Mouse (Mus musculus): Measurements from ENCODE around the gene Apbb1ip. TPM values are rescaled to one million over a fixed set of nuclear protein-coding genes. Genes with fewer than 3 reads are reported as not detected.

Apbb1ip gene
- polyA plus RNA-seq, 1 experiment from 2014 or later, result 2.2 TPM

GRCm38 (mm10) chr2:22782057-22782456 lies 8.2 kb downstream of the Apbb1ip start:
- no peak overlapping the region for H3K4me3 ChIP-seq (replicated peaks; ENCODE audit: low read length)
- no peaks in the 10 kb centered on the region for H3K27me3 ChIP-seq (ENCODE audit: control insufficient read depth, insufficient read depth, low read length)
- H3K27ac ChIP-seq (ENCODE audit: low read length), result no peak overlapping the region
- no peaks in the 10 kb centered on the region for H3K36me3 ChIP-seq (ENCODE audit: control insufficient read depth, insufficient read depth, low read length)
- no peak for ATAC-seq (ENCODE audit: insufficient read depth, low FRiP score)
- no peak overlapping the region for H3K9ac ChIP-seq (ENCODE audit: low read length)
- WGBS, result 60% methylated on average over 3 of the region's 3 CpGs
- no peak overlapping the region for H3K4me2 ChIP-seq (ENCODE audit: low read depth, low read length)
- 0 out of 2 replicates have a peak, but pooled peaks cover 3% of the 10 kb centered on the region for H3K4me1 ChIP-seq (ENCODE audit: control insufficient read depth, insufficient read depth, low read length)
- no peaks in the 10 kb centered on the region for H3K9me3 ChIP-seq (replicated peaks; ENCODE audit: control insufficient read depth, low read length)

GRCm38 (mm10) chr2:22783137-22783638 lies 9.3 kb downstream of the Apbb1ip start:
- 68% methylated on average over 2 of the region's 2 CpGs for WGBS
- Histone ChIP-seq H3K27me3 (ENCODE audit: control insufficient read depth, insufficient read depth, low read length) (no peaks in the 10 kb centered on the region), H3K9me3 (replicated peaks; ENCODE audit: control insufficient read depth, low read length) (no peaks in the 10 kb centered on the region), H3K9ac (ENCODE audit: low read length) (no peak overlapping the region), H3K4me1 (ENCODE audit: control insufficient read depth, insufficient read depth, low read length) (0 out of 2 replicates have a peak, but pooled peaks cover 3% of the 10 kb centered on the region), H3K4me2 (ENCODE audit: low read depth, low read length) (no peak overlapping the region), H3K36me3 (ENCODE audit: control insufficient read depth, insufficient read depth, low read length) (no peaks in the 10 kb centered on the region), H3K27ac (ENCODE audit: low read length) (no peak overlapping the region), H3K4me3 (replicated peaks; ENCODE audit: low read length) (no peak overlapping the region)
- ATAC-seq (ENCODE audit: insufficient read depth, low FRiP score), result no peak

GRCm38 (mm10) chr2:22784186-22784585 lies 10.3 kb downstream of the Apbb1ip start:
- H3K4me1 ChIP-seq (ENCODE audit: control insufficient read depth, insufficient read depth, low read length), result 0 out of 2 replicates have a peak, but pooled peaks cover 3% of the 10 kb centered on the region
- no peak overlapping the region for H3K9ac ChIP-seq (ENCODE audit: low read length)
- no peak overlapping the region for H3K27ac ChIP-seq (ENCODE audit: low read length)
- no peak for ATAC-seq (ENCODE audit: insufficient read depth, low FRiP score)
- H3K9me3 ChIP-seq (replicated peaks; ENCODE audit: control insufficient read depth, low read length), result no peaks in the 10 kb centered on the region
- no peak overlapping the region for H3K4me2 ChIP-seq (ENCODE audit: low read depth, low read length)
- H3K4me3 ChIP-seq (replicated peaks; ENCODE audit: low read length), result no peak overlapping the region
- 78% methylated on average over 3 of the region's 3 CpGs for WGBS
- H3K27me3 ChIP-seq (ENCODE audit: control insufficient read depth, insufficient read depth, low read length), result no peaks in the 10 kb centered on the region
- no peaks in the 10 kb centered on the region for H3K36me3 ChIP-seq (ENCODE audit: control insufficient read depth, insufficient read depth, low read length)

- Histone ChIP-seq H3K9ac (ENCODE audit: low read length) (no peak overlapping the region), H3K27ac (ENCODE audit: low read length) (no peak overlapping the region), H3K9me3 (replicated peaks; ENCODE audit: control insufficient read depth, low read length) (no peaks in the 10 kb centered on the region), H3K36me3 (ENCODE audit: control insufficient read depth, insufficient read depth, low read length) (no peaks in the 10 kb centered on the region), H3K4me1 (ENCODE audit: control insufficient read depth, insufficient read depth, low read length) (0 out of 2 replicates have a peak, but pooled peaks cover 3% of the 10 kb centered on the region), H3K4me3 (replicated peaks; ENCODE audit: low read length) (no peak overlapping the region), H3K4me2 (ENCODE audit: low read depth, low read length) (no peak overlapping the region), H3K27me3 (ENCODE audit: control insufficient read depth, insufficient read depth, low read length) (no peaks in the 10 kb centered on the region)
- ATAC-seq (ENCODE audit: insufficient read depth, low FRiP score), result no peak
- WGBS, result 56% methylated on average over 1 of the region's 1 CpGs
These were observed 10.9 kb downstream of the Apbb1ip start for GRCm38 (mm10) chr2:22784771-22785170.

GRCm38 (mm10) chr2:22788658-22789057 lies 14.8 kb downstream of the Apbb1ip start:
- Histone ChIP-seq H3K36me3 (ENCODE audit: control insufficient read depth, insufficient read depth, low read length) (no peaks in the 10 kb centered on the region), H3K4me1 (ENCODE audit: control insufficient read depth, insufficient read depth, low read length) (no peaks in the 10 kb centered on the region), H3K9me3 (replicated peaks; ENCODE audit: control insufficient read depth, low read length) (no peaks in the 10 kb centered on the region), H3K4me2 (ENCODE audit: low read depth, low read length) (no peak overlapping the region), H3K27me3 (ENCODE audit: control insufficient read depth, insufficient read depth, low read length) (no peaks in the 10 kb centered on the region), H3K4me3 (replicated peaks; ENCODE audit: low read length) (no peak overlapping the region), H3K27ac (ENCODE audit: low read length) (no peak overlapping the region), H3K9ac (ENCODE audit: low read length) (no peak overlapping the region)
- 88% methylated on average over 2 of the region's 2 CpGs for WGBS
- ATAC-seq (ENCODE audit: insufficient read depth, low FRiP score), result no peak

- Histone ChIP-seq H3K36me3 (ENCODE audit: control insufficient read depth, insufficient read depth, low read length) (no peaks in the 10 kb centered on the region), H3K4me1 (ENCODE audit: control insufficient read depth, insufficient read depth, low read length) (no peaks in the 10 kb centered on the region), H3K27ac (ENCODE audit: low read length) (no peak overlapping the region), H3K27me3 (ENCODE audit: control insufficient read depth, insufficient read depth, low read length) (no peaks in the 10 kb centered on the region), H3K9ac (ENCODE audit: low read length) (no peak overlapping the region), H3K4me3 (replicated peaks; ENCODE audit: low read length) (no peak overlapping the region), H3K9me3 (replicated peaks; ENCODE audit: control insufficient read depth, low read length) (no peaks in the 10 kb centered on the region), H3K4me2 (ENCODE audit: low read depth, low read length) (no peak overlapping the region)
- WGBS, result 54% methylated on average over 1 of the region's 1 CpGs
- no peak for ATAC-seq (ENCODE audit: insufficient read depth, low FRiP score)
These were observed 15.7 kb downstream of the Apbb1ip start for GRCm38 (mm10) chr2:22789576-22789975.

- Histone ChIP-seq H3K9ac (ENCODE audit: low read length) (no peak overlapping the region), H3K27me3 (ENCODE audit: control insufficient read depth, insufficient read depth, low read length) (no peaks in the 10 kb centered on the region), H3K4me2 (ENCODE audit: low read depth, low read length) (no peak overlapping the region), H3K27ac (ENCODE audit: low read length) (no peak overlapping the region), H3K9me3 (replicated peaks; ENCODE audit: control insufficient read depth, low read length) (0 out of 2 replicates have a peak, but pooled peaks cover 4% of the 10 kb centered on the region), H3K36me3 (ENCODE audit: control insufficient read depth, insufficient read depth, low read length) (no peaks in the 10 kb centered on the region), H3K4me3 (replicated peaks; ENCODE audit: low read length) (no peak overlapping the region), H3K4me1 (ENCODE audit: control insufficient read depth, insufficient read depth, low read length) (no peaks in the 10 kb centered on the region)
- ATAC-seq (ENCODE audit: insufficient read depth, low FRiP score), result no peak
- WGBS, result 14% methylated on average over 1 of the region's 1 CpGs
These were observed 16.5 kb downstream of the Apbb1ip start for GRCm38 (mm10) chr2:22790435-22790834.

- H3K36me3 ChIP-seq (ENCODE audit: control insufficient read depth, insufficient read depth, low read length), result no peaks in the 10 kb centered on the region
- ATAC-seq (ENCODE audit: insufficient read depth, low FRiP score), result no peak
- 0 out of 2 replicates have a peak, but pooled peaks cover 9% of the 10 kb centered on the region for H3K9me3 ChIP-seq (replicated peaks; ENCODE audit: control insufficient read depth, low read length)
- H3K4me2 ChIP-seq (ENCODE audit: low read depth, low read length), result no peak overlapping the region
- H3K9ac ChIP-seq (ENCODE audit: low read length), result no peak overlapping the region
- no peak overlapping the region for H3K27ac ChIP-seq (ENCODE audit: low read length)
- no peaks in the 10 kb centered on the region for H3K27me3 ChIP-seq (ENCODE audit: control insufficient read depth, insufficient read depth, low read length)
- no peak overlapping the region for H3K4me3 ChIP-seq (replicated peaks; ENCODE audit: low read length)
- no peaks in the 10 kb centered on the region for H3K4me1 ChIP-seq (ENCODE audit: control insufficient read depth, insufficient read depth, low read length)
- WGBS, result 72% methylated on average over 3 of the region's 3 CpGs
These were observed 21.2 kb downstream of the Apbb1ip start for GRCm38 (mm10) chr2:22795087-22795486.

- no peak for ATAC-seq (ENCODE audit: insufficient read depth, low FRiP score)
- no peak overlapping the region for H3K27ac ChIP-seq (ENCODE audit: low read length)
These were observed 22.6 kb downstream of the Apbb1ip start for GRCm38 (mm10) chr2:22796487-22796886.

More at GRCm38 (mm10) chr2:22796487-22796886, 22.6 kb downstream of the Apbb1ip start:
- no peak overlapping the region for H3K4me2 ChIP-seq (ENCODE audit: low read depth, low read length)
- H3K36me3 ChIP-seq (ENCODE audit: control insufficient read depth, insufficient read depth, low read length), result no peaks in the 10 kb centered on the region
- H3K9ac ChIP-seq (ENCODE audit: low read length), result no peak overlapping the region
- no peaks in the 10 kb centered on the region for H3K27me3 ChIP-seq (ENCODE audit: control insufficient read depth, insufficient read depth, low read length)
- H3K4me1 ChIP-seq (ENCODE audit: control insufficient read depth, insufficient read depth, low read length), result no peaks in the 10 kb centered on the region
- H3K4me3 ChIP-seq (replicated peaks; ENCODE audit: low read length), result no peak overlapping the region
- 0 out of 2 replicates have a peak, but pooled peaks cover 9% of the 10 kb centered on the region for H3K9me3 ChIP-seq (replicated peaks; ENCODE audit: control insufficient read depth, low read length)
